Mouse (Mus musculus): ENCODE measurements around the gene Cbx1.

- TF ChIP-seq CHD2 (IDR thresholded peaks at IDR 0.05; ENCODE audit: low read depth, low read length), result peak; percentile 88
- 0 out of 2 replicates have a peak, but pooled peaks have one; percentile 17 for TF ChIP-seq MAFK (IDR thresholded peaks at IDR 0.05; ENCODE audit: insufficient read depth, low read depth, low read length)
- TF ChIP-seq ZNF384 (IDR thresholded peaks at IDR 0.05; ENCODE audit: low read depth, low read length), result no peak
These were observed 41.0 kb downstream of the Cbx1 start, which contains the start of gene Nfe2l1 for GRCm38 (mm10) chr11:96829813-96830538.

Measured in ES-E14 (cell line).